Mouse (Mus musculus): Measurements from ENCODE around the gene 2900026A02Rik. TPM values are rescaled to one million over a fixed set of nuclear protein-coding genes. Genes with fewer than 3 reads are reported as not detected.

Gene 2900026A02Rik
- polyA plus RNA-seq, 2 experiments = 7.1 to 13.6 TPM

DNA sequence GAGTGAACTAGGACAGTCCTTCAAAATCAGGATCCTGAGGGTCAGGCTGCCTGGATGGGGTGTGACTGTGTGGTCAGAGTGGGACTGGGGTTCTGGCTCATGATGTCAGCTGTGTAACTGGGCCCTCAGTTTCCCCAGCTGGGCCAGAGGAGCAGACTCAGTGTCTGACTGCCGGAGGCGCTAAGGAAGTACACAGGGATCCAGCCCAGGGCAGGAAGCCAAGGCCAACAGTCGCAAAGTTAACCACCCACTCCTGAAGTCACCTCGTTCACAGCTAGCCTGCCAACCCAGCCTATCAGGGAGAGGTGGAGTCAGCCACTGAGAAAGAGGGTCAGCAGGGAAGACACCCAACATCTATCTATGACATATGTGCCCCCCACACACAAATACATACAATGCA lies 13.0 kb downstream of the 2900026A02Rik start:
- H3K27me3 ChIP-seq (ENCODE audit: control insufficient read depth, insufficient read depth, low read length) = no peaks in the 10 kb centered on the region
- H3K9me3 ChIP-seq (ENCODE audit: control insufficient read depth, low read length) = no peaks in the 10 kb centered on the region
- 52% methylated on average over 4 of the region's 4 CpGs for WGBS
- no peaks in the 10 kb centered on the region for H3K36me3 ChIP-seq (ENCODE audit: control insufficient read depth, insufficient read depth, low read length)
- H3K27ac ChIP-seq (replicated peaks; ENCODE audit: low read depth, low read length) = no peak overlapping the region
- no peak overlapping the region for H3K4me2 ChIP-seq (replicated peaks; ENCODE audit: low read depth, low read length, severe bottlenecking)
- DNase-seq (ENCODE audit: low spot score) (no peak), ATAC-seq (ENCODE audit: low FRiP score, low read depth) (no peak)
- no peak overlapping the region for H3K4me3 ChIP-seq (replicated peaks; ENCODE audit: low read length)
- no peak overlapping the region for H3K9ac ChIP-seq (ENCODE audit: low read depth, low read length, severe bottlenecking)
- TF ChIP-seq POLR2A (IDR thresholded peaks at IDR 0.05; ENCODE audit: borderline replicate concordance, extremely low read depth, insufficient read depth, insufficient read length) = no peak
- H3K4me1 ChIP-seq (ENCODE audit: control insufficient read depth, insufficient read depth, low read length) = peaks cover 12% of the 10 kb centered on the region

GRCm38 (mm10) chr5:113206670-113207352 lies 14.2 kb downstream of the 2900026A02Rik start:
- no peaks in the 10 kb centered on the region for H3K9me3 ChIP-seq (ENCODE audit: control insufficient read depth, low read length)
- H3K4me1 ChIP-seq (ENCODE audit: control insufficient read depth, insufficient read depth, low read length) = peaks cover 12% of the 10 kb centered on the region
- DNase-seq (ENCODE audit: low spot score) (no peak), ATAC-seq (ENCODE audit: low FRiP score, low read depth) (no peak)
- TF ChIP-seq POLR2A (IDR thresholded peaks at IDR 0.05; ENCODE audit: borderline replicate concordance, extremely low read depth, insufficient read depth, insufficient read length) = no peak
- WGBS = 56% methylated on average over 9 of the region's 9 CpGs
- no peaks in the 10 kb centered on the region for H3K27me3 ChIP-seq (ENCODE audit: control insufficient read depth, insufficient read depth, low read length)
- H3K27ac ChIP-seq (replicated peaks; ENCODE audit: low read depth, low read length) = no peak overlapping the region
- H3K36me3 ChIP-seq (ENCODE audit: control insufficient read depth, insufficient read depth, low read length) = no peaks in the 10 kb centered on the region
- H3K9ac ChIP-seq (ENCODE audit: low read depth, low read length, severe bottlenecking) = no peak overlapping the region
- H3K4me2 ChIP-seq (replicated peaks; ENCODE audit: low read depth, low read length, severe bottlenecking) = no peak overlapping the region
- H3K4me3 ChIP-seq (replicated peaks; ENCODE audit: low read length) = no peak overlapping the region

- no peak for TF ChIP-seq POLR2A (IDR thresholded peaks at IDR 0.05; ENCODE audit: borderline replicate concordance, extremely low read depth, insufficient read depth, insufficient read length)
- no peak for ATAC-seq (ENCODE audit: low FRiP score, low read depth)
Measured at GRCm38 (mm10) chr5:113204193-113204592, 16.8 kb downstream of the 2900026A02Rik start.

DNA sequence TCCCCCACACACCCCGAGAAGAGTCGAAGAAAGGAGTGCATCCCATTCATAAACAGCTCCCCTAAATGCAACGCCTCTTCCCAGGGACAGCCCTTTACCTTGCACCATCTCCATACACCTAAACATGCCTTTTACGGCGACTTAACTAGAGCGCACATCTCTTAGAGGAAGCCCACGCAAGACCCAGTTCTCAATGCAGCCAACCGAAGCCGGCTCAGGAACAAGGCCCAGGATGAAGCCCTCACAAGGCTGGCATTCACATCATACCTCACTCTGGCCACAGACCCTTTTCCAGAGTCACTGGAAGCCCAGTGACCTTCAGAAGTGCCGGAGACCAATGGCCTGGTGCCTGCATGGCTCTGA lies 21.3 kb downstream of the 2900026A02Rik start:
- Histone ChIP-seq H3K9me3 (ENCODE audit: control insufficient read depth, low read length) (no peaks in the 10 kb centered on the region), H3K27me3 (ENCODE audit: control insufficient read depth, insufficient read depth, low read length) (no peaks in the 10 kb centered on the region), H3K4me3 (replicated peaks; ENCODE audit: low read length) (no peak overlapping the region), H3K4me1 (ENCODE audit: control insufficient read depth, insufficient read depth, low read length) (peaks cover 3% of the 10 kb centered on the region; the same call in 1 of the 2 replicates), H3K36me3 (ENCODE audit: control insufficient read depth, insufficient read depth, low read length) (no peaks in the 10 kb centered on the region), H3K4me2 (replicated peaks; ENCODE audit: low read depth, low read length, severe bottlenecking) (no peak overlapping the region), H3K9ac (ENCODE audit: low read depth, low read length, severe bottlenecking) (no peak overlapping the region), H3K27ac (replicated peaks; ENCODE audit: low read depth, low read length) (no peak overlapping the region)
- ATAC-seq (ENCODE audit: low FRiP score, low read depth) (no peak), DNase-seq (ENCODE audit: low spot score) (no peak)
- no peak for TF ChIP-seq POLR2A (IDR thresholded peaks at IDR 0.05; ENCODE audit: borderline replicate concordance, extremely low read depth, insufficient read depth, insufficient read length)
- WGBS = 83% methylated on average over 10 of the region's 10 CpGs

More at GRCm38 (mm10) chr5:113204193-113204592, 16.8 kb downstream of the 2900026A02Rik start:
- WGBS = 88% methylated on average over 9 of the region's 9 CpGs
- Histone ChIP-seq H3K4me3 (replicated peaks; ENCODE audit: low read length) (no peak overlapping the region), H3K4me1 (ENCODE audit: control insufficient read depth, insufficient read depth, low read length) (peaks cover 7% of the 10 kb centered on the region), H3K27me3 (ENCODE audit: control insufficient read depth, insufficient read depth, low read length) (no peaks in the 10 kb centered on the region), H3K27ac (replicated peaks; ENCODE audit: low read depth, low read length) (no peak overlapping the region), H3K36me3 (ENCODE audit: control insufficient read depth, insufficient read depth, low read length) (no peaks in the 10 kb centered on the region), H3K9me3 (ENCODE audit: control insufficient read depth, low read length) (no peaks in the 10 kb centered on the region), H3K4me2 (replicated peaks; ENCODE audit: low read depth, low read length, severe bottlenecking) (no peak overlapping the region), H3K9ac (ENCODE audit: low read depth, low read length, severe bottlenecking) (no peak overlapping the region)
- DNase-seq (ENCODE audit: low spot score) = no peak

- Histone ChIP-seq H3K9ac (ENCODE audit: low read depth, low read length, severe bottlenecking) (no peak overlapping the region), H3K36me3 (ENCODE audit: control insufficient read depth, insufficient read depth, low read length) (no peaks in the 10 kb centered on the region), H3K27ac (replicated peaks; ENCODE audit: low read depth, low read length) (no peak overlapping the region), H3K4me3 (replicated peaks; ENCODE audit: low read length) (no peak overlapping the region), H3K9me3 (ENCODE audit: control insufficient read depth, low read length) (no peaks in the 10 kb centered on the region), H3K4me2 (replicated peaks; ENCODE audit: low read depth, low read length, severe bottlenecking) (no peak overlapping the region), H3K27me3 (ENCODE audit: control insufficient read depth, insufficient read depth, low read length) (no peaks in the 10 kb centered on the region), H3K4me1 (ENCODE audit: control insufficient read depth, insufficient read depth, low read length) (peaks cover 3% of the 10 kb centered on the region; the same call in 1 of the 2 replicates)
- ATAC-seq (ENCODE audit: low FRiP score, low read depth) (no peak), DNase-seq (ENCODE audit: low spot score) (no peak)
- WGBS = 60% methylated on average over 8 of the region's 8 CpGs
- no peak for TF ChIP-seq POLR2A (IDR thresholded peaks at IDR 0.05; ENCODE audit: borderline replicate concordance, extremely low read depth, insufficient read depth, insufficient read length)
Measured at GRCm38 (mm10) chr5:113199126-113199771, 21.8 kb downstream of the 2900026A02Rik start.

All from limb, embryonic 14.5 days (tissue).